Mouse (Mus musculus): ENCODE data around the gene Rnf150. TPM values are rescaled to one million over a fixed set of nuclear protein-coding genes. Genes with fewer than 3 reads are reported as not detected.

The Rnf150 gene
- total RNA-seq (2015; ENCODE audit: low replicate concordance) (0.63 and 0.96 TPM in 2 replicates), total RNA-seq (2017; ENCODE audit: low replicate concordance) (0.17 and 0.42 TPM in 2 replicates)

DNA sequence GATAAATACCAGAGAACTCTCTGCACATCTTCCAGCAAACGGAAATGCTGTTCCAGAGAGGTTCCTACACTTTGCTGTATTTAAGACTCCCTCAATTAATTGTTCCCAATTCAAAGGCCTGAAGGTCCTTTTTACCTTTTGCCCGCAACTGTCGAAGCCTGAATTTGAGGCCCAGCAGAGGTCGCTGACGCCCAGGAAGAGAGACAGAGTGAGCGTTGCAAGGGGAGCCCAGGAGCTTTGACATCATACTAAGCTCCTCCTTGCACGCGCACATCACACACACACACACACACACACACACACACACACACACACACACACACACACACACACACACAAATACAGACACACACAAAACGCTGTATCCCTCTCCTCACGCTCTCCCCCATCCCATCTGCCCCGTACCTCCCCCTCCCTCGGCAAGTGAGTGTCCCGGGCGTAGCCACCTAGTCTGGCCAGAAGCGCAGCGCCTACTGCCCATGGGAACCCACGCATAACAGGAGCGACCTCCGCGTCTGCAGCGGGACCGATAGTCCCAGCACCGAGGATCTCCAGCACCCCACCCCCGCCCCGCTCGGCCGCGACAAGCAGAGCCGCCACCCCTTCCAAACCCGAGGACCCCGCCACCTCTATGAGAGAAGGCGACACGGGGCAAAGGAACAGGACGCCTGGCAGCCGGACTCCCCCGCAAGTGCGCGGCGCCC is at the start of gene Rnf150:
Gene Rnf150 (plus strand): TSS at position 316 of the 704 bp plus-strand sequence.
- no peak for ATAC-seq (replicated peaks; ENCODE audit: low FRiP score, poor library complexity, severe bottlenecking)

GRCm38 (mm10) chr8:82826135-82827046 is 36.8 kb upstream of the Rnf150 start:
- ATAC-seq (replicated peaks; ENCODE audit: low FRiP score, poor library complexity, severe bottlenecking) = no peak

- ATAC-seq (replicated peaks; ENCODE audit: low FRiP score, poor library complexity, severe bottlenecking) = no peak
These were observed 22.7 kb upstream of the Rnf150 start for GRCm38 (mm10) chr8:82840415-82840814.

GRCm38 (mm10) chr8:82840963-82841362 is 22.2 kb upstream of the Rnf150 start:
- ATAC-seq (replicated peaks; ENCODE audit: low FRiP score, poor library complexity, severe bottlenecking) = no peak

- ATAC-seq (replicated peaks; ENCODE audit: low FRiP score, poor library complexity, severe bottlenecking) = no peak
These were observed 21.5 kb upstream of the Rnf150 start for GRCm38 (mm10) chr8:82841520-82842142.

GRCm38 (mm10) chr8:82843697-82844096 is 19.5 kb upstream of the Rnf150 start:
- ATAC-seq (replicated peaks; ENCODE audit: low FRiP score, poor library complexity, severe bottlenecking) = no peak

DNA sequence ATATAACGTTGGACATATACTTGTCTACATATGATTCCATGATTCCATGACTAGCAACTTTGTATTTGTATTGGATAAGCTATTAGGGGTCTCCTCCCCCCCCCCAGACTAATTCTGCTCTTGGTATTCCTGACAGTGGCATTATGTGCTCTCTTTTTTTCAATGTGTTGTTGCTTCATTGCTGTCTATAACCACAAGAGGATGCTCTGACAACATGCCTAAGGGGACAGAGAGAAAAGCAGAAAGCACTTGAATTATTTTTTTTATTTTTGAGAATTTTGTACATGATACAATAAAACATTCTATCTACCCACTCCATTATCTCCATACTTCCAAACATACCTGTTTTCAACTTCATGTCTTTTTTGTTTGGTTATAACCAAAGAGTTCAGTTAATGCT is 18.7 kb upstream of the Rnf150 start:
- no peak for ATAC-seq (replicated peaks; ENCODE audit: low FRiP score, poor library complexity, severe bottlenecking)

DNA sequence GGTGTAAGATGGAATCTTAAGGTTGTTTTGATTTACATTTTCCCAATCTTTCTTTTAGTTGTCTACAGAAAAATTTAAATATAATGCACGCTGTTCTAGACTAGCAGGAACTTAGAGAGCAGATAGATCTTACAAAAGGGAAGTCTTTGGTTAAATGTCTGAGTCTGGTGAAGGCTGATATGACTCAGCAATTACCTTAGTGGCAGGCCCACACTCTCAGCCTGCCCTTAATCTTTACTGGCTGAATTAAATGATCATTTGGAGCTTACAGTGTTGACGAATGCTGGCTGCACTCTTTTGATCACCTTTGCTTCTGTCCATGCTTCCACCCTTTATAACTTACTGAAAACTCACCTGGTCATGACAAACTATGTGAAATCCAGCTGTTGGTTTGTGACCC is 17.1 kb upstream of the Rnf150 start:
- no peak for ATAC-seq (replicated peaks; ENCODE audit: low FRiP score, poor library complexity, severe bottlenecking)

DNA sequence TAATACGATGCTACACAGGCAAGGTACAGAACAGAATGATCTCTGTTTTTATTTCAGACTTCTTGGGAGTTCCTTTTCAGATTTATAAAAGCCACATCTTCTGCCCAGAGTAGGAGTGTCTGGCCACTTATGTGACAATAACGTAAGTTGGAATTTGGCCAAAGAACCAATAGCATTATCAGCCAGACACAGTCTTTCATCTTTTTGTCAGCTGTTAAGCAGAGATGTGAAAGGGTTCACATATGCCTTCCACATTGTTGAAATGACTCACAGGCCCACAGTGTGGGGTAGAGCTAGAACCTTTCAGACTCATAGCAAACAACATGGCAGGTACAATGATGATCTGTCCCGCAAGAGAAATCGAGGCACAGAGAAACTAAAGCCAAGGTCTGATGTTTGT is 16.4 kb upstream of the Rnf150 start:
- ATAC-seq (replicated peaks; ENCODE audit: low FRiP score, poor library complexity, severe bottlenecking) = no peak

DNA sequence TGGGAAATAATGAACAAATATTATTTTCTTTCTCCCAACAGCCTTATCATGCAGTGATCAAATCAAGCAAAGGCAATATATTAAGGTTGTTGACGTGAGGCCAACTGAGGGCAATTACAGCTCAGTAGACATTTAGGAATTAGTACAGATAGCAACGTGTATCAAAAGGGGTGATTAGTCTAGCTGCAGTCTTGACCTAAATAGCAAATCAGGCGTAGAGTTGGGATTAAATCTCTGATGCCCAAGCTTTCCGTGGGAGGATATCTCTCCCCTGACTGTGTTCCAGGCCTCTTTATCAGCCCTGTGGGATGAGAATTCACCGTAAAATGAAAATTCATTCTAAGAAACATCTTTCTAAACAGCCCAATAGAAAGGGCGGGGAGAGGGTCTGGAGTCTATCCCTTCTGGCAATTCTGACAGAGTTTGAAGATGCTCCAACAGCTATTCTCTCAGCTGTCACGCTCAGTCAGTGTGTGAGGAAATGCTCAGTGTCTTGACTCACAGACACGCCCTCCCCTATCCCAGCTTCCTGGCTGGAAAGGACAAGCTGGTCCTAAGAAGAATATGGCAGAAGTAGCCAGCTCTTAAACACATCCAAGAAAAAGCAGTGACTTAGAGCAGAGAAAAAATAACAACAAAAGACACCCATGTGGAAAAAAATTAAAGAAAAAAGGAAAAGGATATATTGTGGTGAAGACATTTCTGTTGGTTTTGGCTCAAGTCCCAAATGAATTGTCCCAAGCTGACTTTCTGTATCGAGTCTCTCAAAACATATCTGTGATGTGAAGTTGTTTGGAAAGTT is 4.4 kb upstream of the Rnf150 start:
- no peak for ATAC-seq (replicated peaks; ENCODE audit: low FRiP score, poor library complexity, severe bottlenecking)

DNA sequence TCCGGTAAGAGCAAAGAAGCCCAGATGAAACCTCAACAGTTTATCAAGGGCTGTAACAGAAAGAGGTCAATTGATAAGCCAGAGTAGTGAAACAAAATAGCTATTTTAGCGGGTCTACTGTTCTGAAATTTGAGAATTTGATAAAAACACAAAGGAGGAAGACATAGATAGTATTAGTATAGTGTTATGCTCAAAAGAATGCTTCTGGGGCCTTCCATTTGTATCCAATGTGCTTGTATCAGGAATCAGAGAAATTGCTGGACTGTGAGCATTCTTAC is 3.9 kb upstream of the Rnf150 start:
- no peak for ATAC-seq (replicated peaks; ENCODE audit: low FRiP score, poor library complexity, severe bottlenecking)

DNA sequence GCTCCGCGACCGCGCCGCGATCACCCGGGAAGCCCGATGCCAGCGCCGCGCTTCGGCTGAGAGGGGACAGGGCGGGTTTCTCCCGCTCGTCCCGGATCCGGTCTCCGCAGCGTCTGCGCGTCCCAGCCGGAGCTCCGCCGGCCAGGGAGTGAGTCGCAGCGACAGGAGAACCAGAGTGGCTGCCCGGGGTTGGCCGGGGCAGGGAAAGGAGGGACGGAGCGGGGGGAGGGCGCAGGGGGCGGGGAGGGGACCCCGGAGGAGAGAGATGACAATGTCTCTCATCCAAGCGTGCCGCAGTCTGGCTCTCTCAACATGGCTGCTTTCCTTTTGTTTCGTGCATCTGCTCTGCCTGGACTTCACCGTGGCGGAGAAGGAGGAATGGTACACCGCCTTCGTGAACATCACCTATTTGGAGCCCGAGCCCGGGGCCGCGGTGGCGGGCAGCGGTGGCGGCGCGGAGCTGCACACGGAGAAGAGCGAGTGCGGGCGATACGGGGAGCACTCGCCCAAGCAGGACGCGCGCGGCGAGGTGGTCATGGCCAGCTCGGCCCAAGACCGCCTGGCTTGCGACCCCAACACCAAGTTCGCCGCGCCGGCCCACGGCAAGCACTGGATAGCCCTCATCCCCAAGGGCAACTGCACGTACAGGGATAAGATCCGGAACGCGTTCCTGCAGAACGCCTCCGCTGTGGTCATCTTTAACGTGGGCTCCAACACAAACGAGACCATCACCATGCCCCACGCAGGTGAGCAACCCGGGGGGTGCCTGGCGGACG is 777 bp downstream of the Rnf150 start:
- no peak for ATAC-seq (replicated peaks; ENCODE audit: low FRiP score, poor library complexity, severe bottlenecking)

DNA sequence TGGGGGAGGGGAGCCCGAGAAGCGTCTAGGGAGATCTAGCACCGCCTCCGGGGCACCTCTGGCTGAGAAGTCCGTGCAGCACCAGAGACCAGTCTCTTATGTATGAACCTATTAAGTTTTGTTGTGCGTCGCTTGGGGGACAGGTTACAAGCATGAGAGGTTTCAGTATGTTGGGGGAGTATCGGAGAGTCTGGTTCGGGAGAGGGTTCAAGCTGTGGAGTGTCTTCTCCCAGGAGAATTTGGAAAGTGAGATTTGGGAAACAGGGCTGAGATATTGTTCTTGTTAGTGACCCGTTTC is 1.3 kb downstream of the Rnf150 start:
- ATAC-seq (replicated peaks; ENCODE audit: low FRiP score, poor library complexity, severe bottlenecking) = no peak

GRCm38 (mm10) chr8:82865239-82865638 is 2.1 kb downstream of the Rnf150 start:
- ATAC-seq (replicated peaks; ENCODE audit: low FRiP score, poor library complexity, severe bottlenecking) = no peak

DNA sequence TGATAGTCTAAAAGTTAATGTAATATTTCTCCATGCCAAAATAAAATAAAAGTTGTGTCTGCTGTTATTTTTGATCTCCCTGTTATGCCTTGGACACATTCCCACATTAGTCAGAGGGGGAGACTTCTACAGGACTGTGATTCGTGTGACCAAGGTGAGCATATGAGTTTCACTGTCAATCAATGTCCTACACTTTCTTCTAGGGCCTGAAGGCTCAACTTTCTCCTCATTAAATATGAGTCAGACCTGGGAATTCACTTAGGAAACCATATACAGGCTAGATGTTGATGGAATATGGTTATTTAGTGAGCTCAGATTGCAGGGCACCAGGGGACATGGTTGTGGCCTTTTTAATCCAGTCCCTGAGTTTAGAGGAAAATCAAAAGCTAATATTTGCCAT is 3.1 kb downstream of the Rnf150 start:
- no peak for ATAC-seq (replicated peaks; ENCODE audit: low FRiP score, poor library complexity, severe bottlenecking)

DNA sequence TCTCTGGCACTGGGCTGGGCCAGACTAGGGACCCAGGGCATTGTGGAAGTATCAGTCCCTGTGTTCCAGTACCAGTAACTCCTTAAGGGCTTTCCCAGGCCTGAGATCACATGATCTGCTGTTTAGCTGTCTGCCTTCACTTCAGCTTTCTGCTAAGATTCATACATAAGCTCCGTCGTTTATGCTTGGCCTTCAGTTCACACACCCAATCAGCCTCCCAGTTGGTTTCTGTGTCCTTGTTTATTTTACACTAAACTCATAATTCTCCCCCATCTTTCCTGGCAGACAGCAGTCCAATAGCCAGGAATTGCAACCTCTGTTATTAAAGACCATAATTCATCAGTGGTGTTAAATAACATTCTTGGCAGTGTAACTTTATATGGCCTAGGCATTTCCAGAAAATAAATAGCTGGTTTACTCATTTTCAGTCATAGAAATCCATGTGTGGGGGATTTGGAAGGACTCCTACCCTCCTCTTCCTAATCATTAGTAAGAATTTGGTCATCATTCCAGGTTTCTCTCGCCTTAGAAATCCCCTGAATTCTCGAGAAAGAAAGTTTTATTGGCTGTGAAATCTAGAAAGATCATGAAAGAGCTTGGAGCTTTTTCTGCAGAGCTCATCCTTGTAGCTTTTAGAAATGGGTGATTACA is 7.8 kb downstream of the Rnf150 start:
- no peak for ATAC-seq (replicated peaks; ENCODE audit: low FRiP score, poor library complexity, severe bottlenecking)

DNA sequence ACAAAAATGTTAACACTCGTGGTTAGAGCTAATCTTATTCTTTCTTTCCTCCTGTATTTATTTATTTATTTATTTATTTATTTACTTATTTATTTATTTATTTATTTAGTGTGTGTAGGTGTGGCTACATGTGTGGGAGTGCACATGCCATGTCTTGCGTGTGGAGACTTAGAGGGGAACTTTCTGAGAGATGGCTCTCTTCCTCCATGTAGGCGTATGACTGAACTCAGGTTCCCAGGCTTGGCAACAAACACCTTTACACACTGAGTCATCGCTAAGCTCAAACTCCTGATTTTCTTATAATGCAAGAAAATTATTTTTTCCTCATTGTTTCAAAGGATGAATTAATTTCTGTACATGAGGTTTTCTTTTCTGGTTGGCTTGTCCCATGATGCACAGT is 8.8 kb downstream of the Rnf150 start:
- ATAC-seq (replicated peaks; ENCODE audit: low FRiP score, poor library complexity, severe bottlenecking) = no peak

GRCm38 (mm10) chr8:82874102-82874501 is 10.9 kb downstream of the Rnf150 start:
- no peak for ATAC-seq (replicated peaks; ENCODE audit: low FRiP score, poor library complexity, severe bottlenecking)

DNA sequence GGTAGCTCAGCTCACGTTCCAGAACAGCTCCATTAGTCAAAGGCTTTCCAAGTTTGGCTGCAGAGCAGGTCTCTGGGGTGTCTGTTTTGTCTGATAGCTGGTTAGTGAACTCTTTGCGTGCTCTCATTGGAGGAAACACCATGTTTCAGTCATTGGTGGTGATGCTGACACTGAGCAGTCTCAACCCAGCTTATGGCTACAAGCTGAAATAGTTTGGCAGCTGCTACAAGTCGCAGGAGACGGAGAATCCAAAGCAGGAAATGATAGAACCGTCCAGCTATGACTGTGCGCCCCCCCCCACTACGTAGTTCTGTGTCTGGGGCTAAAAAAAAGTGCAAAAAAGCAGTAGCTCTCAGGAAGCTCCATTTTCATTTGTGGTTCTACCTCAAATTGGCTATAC is 12.0 kb downstream of the Rnf150 start:
- no peak for ATAC-seq (replicated peaks; ENCODE audit: low FRiP score, poor library complexity, severe bottlenecking)

All from erythroblast, adult 5-6 weeks (primary cell).